Mouse (Mus musculus): ENCODE data around the gene Hist1h3a. TPM values are rescaled to one million over a fixed set of nuclear protein-coding genes. Genes with fewer than 3 reads are reported as not detected.

Gene Hist1h3a
- 1.9 and 2.7 TPM in 2 replicates for polyA plus RNA-seq (2015; fragmentation: Nextera tagmentation; extraction: Ambion mirVana)

GRCm38 (mm10) chr13:23761871-23762821 is at the start of gene Hist1h3a:
TSS of gene Hist1h3a (minus strand) at chr13:23762386.

DNA sequence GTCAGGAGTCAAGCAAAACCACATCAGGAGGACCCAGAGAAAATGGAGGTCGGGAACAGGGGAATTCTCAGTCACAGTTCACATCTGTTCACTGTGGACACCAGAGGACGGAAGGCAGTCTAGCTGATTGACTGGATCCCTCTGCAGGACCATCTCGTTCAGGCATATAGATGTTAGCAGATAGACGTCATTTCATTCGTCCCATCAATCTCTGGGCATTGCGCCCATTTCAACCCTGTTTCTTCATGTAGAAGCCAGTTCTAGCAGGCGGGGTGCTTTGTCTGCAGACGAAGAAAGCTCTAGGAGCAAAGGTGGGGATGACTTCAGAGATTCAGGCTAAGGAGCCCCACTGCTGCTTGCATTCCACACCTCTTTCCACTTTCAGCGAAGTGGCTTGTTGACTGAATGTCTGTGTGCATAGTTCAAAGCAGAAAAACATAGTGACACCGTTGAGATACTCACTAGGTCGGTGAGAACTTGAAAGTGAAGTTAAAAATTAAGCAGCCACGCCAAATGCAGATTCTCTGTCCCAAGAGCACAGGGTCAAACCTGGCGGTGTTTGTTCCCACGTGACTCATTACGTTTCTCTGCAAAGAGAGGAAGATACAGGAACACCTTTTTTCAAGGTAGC is 44.4 kb upstream of the Hist1h3a start, which contains the start of gene Slc17a2:
Gene Slc17a2, plus strand, starts transcription at position 572 of the 631 bp plus-strand sequence.

GRCm38 (mm10) chr13:23769613-23770012 is 7.4 kb upstream of the Hist1h3a start, which contains the start of gene Trim38:
TSS of gene Trim38 (plus strand) at chr13:23769913.

GRCm38 (mm10) chr13:23763586-23764323 is 1.6 kb upstream of the Hist1h3a start, which contains the start of gene Hist1h1a:
TSS of gene Hist1h1a (plus strand) at chr13:23763666.

DNA sequence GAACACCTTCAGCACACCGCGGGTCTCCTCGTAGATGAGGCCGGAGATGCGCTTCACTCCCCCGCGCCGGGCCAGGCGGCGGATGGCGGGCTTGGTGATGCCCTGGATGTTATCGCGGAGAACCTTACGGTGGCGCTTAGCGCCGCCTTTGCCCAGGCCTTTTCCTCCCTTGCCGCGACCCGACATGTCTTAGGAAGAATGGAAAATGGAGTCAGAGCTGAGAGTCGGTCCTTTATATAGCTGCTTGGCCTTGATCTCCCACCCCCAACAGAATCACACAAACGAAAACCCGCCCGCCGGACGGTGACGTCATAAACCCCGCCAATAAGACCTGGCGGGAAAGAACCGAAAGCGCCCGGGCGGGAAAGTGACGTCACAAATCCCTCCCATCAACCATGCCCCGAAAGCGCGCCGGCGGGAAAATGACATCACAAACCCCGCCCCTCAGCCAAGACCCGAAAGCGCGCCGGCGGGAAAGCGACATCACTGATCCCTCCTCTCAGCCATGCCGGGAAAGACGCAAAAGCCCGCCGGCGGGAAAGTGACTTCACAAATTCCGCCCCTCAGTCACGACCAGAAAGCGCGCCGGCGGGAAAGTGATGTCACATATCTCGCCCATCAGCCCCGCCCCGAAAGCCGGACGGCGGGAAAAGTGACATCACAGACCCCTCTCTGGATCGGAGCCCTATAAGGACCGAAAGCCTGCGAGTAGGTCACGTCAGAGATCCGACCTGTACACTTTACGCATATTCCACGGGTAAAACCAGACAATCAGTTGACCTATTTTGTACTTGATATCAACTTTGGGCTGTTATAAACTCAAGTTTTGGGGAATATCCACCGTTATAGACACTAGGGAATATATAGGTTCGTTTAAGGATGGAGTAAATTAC is 968 bp downstream of the Hist1h3a start, which contains the start of gene Hist1h4a:
Gene Hist1h4a, minus strand, starts transcription at position 259 of the 893 bp plus-strand sequence.

GRCm38 (mm10) chr13:23756790-23757189 is 5.4 kb downstream of the Hist1h3a start, which contains the start of gene Hist1h4b:
TSS of gene Hist1h4b (plus strand) at chr13:23757013.

GRCm38 (mm10) chr13:23752067-23752741 is 10.0 kb downstream of the Hist1h3a start, which contains the start of gene Hist1h3b:
TSS of gene Hist1h3b (plus strand) at chr13:23752267.

GRCm38 (mm10) chr13:23750839-23751477 is 11.2 kb downstream of the Hist1h3a start, which contains the start of gene Hist1h2ab:
TSS of gene Hist1h2ab (plus strand) at chr13:23751126.

DNA sequence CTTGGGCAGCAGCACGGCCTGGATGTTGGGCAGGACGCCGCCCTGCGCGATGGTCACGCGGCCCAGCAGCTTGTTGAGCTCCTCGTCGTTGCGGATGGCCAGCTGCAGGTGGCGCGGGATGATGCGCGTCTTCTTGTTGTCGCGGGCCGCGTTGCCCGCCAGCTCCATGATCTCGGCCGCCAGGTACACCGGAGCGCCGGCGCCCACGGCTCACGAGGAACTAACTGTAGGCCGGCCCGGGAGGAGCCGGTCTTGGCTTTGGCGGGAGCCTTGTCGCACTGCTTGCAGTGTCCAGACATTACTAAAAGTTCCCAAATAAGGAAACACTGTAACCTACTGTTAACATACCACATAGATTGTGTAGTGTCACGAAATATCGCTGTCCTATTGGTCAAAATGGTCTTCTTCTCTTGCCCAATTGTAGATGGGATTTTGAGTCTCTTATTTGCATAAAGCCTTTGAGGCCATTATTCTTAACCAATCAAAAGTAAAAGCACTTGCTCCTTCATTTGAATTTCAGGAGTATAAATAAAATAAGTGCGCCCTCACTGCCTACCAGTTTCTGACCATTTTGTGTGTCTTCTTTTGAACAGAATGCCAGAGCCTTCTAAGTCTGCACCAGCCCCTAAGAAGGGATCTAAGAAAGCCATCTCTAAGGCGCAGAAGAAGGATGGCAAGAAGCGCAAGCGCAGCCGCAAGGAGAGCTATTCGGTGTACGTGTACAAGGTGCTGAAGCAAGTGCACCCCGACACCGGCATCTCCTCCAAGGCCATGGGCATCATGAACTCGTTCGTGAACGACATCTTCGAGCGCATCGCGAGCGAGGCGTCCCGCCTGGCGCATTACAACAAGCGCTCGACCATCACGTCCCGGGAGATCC is 15.7 kb downstream of the Hist1h3a start, which contains the start of gene Hist1h2bb:
Gene Hist1h2bb, plus strand, starts transcription at position 534 of the 880 bp plus-strand sequence.

GRCm38 (mm10) chr13:23745381-23746161 is 16.6 kb downstream of the Hist1h3a start, which contains the start of gene Hist1h3c:
TSS of gene Hist1h3c (minus strand) at chr13:23745602.

DNA sequence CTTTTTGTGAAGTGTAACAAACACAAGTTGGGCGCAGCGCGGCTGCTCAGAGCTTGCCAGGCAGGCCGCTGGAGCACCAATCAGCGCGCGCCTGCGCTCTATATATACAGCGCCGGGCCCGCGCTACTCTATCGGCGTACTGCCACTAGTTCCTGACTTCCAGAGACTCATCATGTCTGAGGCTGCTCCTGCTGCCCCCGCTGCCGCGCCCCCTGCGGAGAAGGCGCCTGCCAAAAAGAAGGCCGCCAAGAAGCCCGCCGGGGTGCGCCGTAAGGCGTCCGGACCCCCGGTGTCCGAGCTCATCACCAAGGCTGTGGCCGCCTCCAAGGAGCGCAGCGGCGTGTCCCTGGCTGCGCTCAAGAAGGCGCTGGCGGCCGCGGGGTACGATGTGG is 23.5 kb downstream of the Hist1h3a start, which contains the start of gene Hist1h1c:
Gene Hist1h1c, plus strand, starts transcription at position 132 of the 392 bp plus-strand sequence.

Small RNA genes within 50 kb of the gene (microRNA-seq; reads per million reads assigned to microRNA genes)
- gene Gm44314 (not detected), gene Gm44484 (not detected)

Other genes starting within 250 kb of the Hist1h3a start
- gene Hist1h4h, start 231.3 kb downstream of the Hist1h3a start, polyA plus RNA-seq (2015; fragmentation: Nextera tagmentation; extraction: Ambion mirVana): 24.9 and 35.3 TPM in 2 replicates
- 1.5 and 3.4 TPM in 2 replicates for gene Hist1h2af, start 228.5 kb downstream of the Hist1h3a start, polyA plus RNA-seq (2015; fragmentation: Nextera tagmentation; extraction: Ambion mirVana)
- gene Hist1h3g, start 227.0 kb downstream of the Hist1h3a start, polyA plus RNA-seq (2015; fragmentation: Nextera tagmentation; extraction: Ambion mirVana): 1.7 and 2.1 TPM in 2 replicates
- gene Hist1h2bh, start 219.0 kb downstream of the Hist1h3a start, polyA plus RNA-seq (2015; fragmentation: Nextera tagmentation; extraction: Ambion mirVana): 0.54 and 0.58 TPM in 2 replicates
- 0.28 and 0.43 TPM in 2 replicates for gene Hist1h3f, start 218.3 kb downstream of the Hist1h3a start, polyA plus RNA-seq (2015; fragmentation: Nextera tagmentation; extraction: Ambion mirVana)
- gene Hist1h4f, start 210.7 kb downstream of the Hist1h3a start, polyA plus RNA-seq (2015; fragmentation: Nextera tagmentation; extraction: Ambion mirVana): not detected in 2 replicates
- 0.58 and 0.60 TPM in 2 replicates for gene Hist1h1d, start 209.1 kb downstream of the Hist1h3a start, polyA plus RNA-seq (2015; fragmentation: Nextera tagmentation; extraction: Ambion mirVana)
- 1.8 and 2.0 TPM in 2 replicates for gene Hist1h3e, start 200.0 kb downstream of the Hist1h3a start, polyA plus RNA-seq (2015; fragmentation: Nextera tagmentation; extraction: Ambion mirVana)
- gene Hist1h2ae, start 191.2 kb downstream of the Hist1h3a start, polyA plus RNA-seq (2015; fragmentation: Nextera tagmentation; extraction: Ambion mirVana): 14.0 and 18.1 TPM in 2 replicates
- 10.7 and 21.8 TPM in 2 replicates for gene Hist1h2bg, start 191.0 kb downstream of the Hist1h3a start, polyA plus RNA-seq (2015; fragmentation: Nextera tagmentation; extraction: Ambion mirVana)
- 1.5 and 2.6 TPM in 2 replicates for gene Hist1h2bf, start 188.2 kb downstream of the Hist1h3a start, polyA plus RNA-seq (2015; fragmentation: Nextera tagmentation; extraction: Ambion mirVana)
- 1.7 and 1.9 TPM in 2 replicates for gene Hist1h2ad, start 188.0 kb downstream of the Hist1h3a start, polyA plus RNA-seq (2015; fragmentation: Nextera tagmentation; extraction: Ambion mirVana)
- 2.9 and 3.4 TPM in 2 replicates for gene Hist1h3d, start 186.6 kb downstream of the Hist1h3a start, polyA plus RNA-seq (2015; fragmentation: Nextera tagmentation; extraction: Ambion mirVana)
- gene Hist1h4d, start 180.8 kb downstream of the Hist1h3a start, polyA plus RNA-seq (2015; fragmentation: Nextera tagmentation; extraction: Ambion mirVana): 24.3 and 29.2 TPM in 2 replicates
- gene Hist1h2be, start 141.3 kb downstream of the Hist1h3a start, polyA plus RNA-seq (2015; fragmentation: Nextera tagmentation; extraction: Ambion mirVana): 1.1 and 1.4 TPM in 2 replicates
- 5.4 and 5.8 TPM in 2 replicates for gene Hist1h1e, start 139.8 kb downstream of the Hist1h3a start, polyA plus RNA-seq (2015; fragmentation: Nextera tagmentation; extraction: Ambion mirVana)
- 1.00 and 1.2 TPM in 2 replicates for gene Hist1h2ac, start 78.4 kb downstream of the Hist1h3a start, polyA plus RNA-seq (2015; fragmentation: Nextera tagmentation; extraction: Ambion mirVana)
- 161 and 192 TPM in 2 replicates for gene Hist1h2bc, start 78.2 kb downstream of the Hist1h3a start, polyA plus RNA-seq (2015; fragmentation: Nextera tagmentation; extraction: Ambion mirVana)
- gene Hist1h1t, start 66.6 kb downstream of the Hist1h3a start, polyA plus RNA-seq (2015; fragmentation: Nextera tagmentation; extraction: Ambion mirVana): not detected in 2 replicates
- gene Hist1h4c, start 63.9 kb downstream of the Hist1h3a start, polyA plus RNA-seq (2015; fragmentation: Nextera tagmentation; extraction: Ambion mirVana): 1.8 TPM in 2 replicates
- 8.0 and 9.7 TPM in 2 replicates for gene Hfe, start 51.5 kb downstream of the Hist1h3a start, polyA plus RNA-seq (2015; fragmentation: Nextera tagmentation; extraction: Ambion mirVana)
- gene Hist1h1c, start 23.6 kb downstream of the Hist1h3a start, polyA plus RNA-seq (2015; fragmentation: Nextera tagmentation; extraction: Ambion mirVana): 125 and 175 TPM in 2 replicates
- 0.41 and 0.98 TPM in 2 replicates for gene Hist1h3c, start 16.8 kb downstream of the Hist1h3a start, polyA plus RNA-seq (2015; fragmentation: Nextera tagmentation; extraction: Ambion mirVana)
- gene Hist1h2bb, start 15.7 kb downstream of the Hist1h3a start, polyA plus RNA-seq (2015; fragmentation: Nextera tagmentation; extraction: Ambion mirVana): 0.82 and 1.2 TPM in 2 replicates
- gene Hist1h2ab, start 11.3 kb downstream of the Hist1h3a start, polyA plus RNA-seq (2015; fragmentation: Nextera tagmentation; extraction: Ambion mirVana): 3.7 and 8.0 TPM in 2 replicates
- 2.0 and 2.8 TPM in 2 replicates for gene Hist1h3b, start 10.1 kb downstream of the Hist1h3a start, polyA plus RNA-seq (2015; fragmentation: Nextera tagmentation; extraction: Ambion mirVana)
- gene Hist1h4b, start 5.4 kb downstream of the Hist1h3a start, polyA plus RNA-seq (2015; fragmentation: Nextera tagmentation; extraction: Ambion mirVana): 1.3 TPM in 1 of 2 replicates, not detected in the other
- 0.33 TPM in 1 of 2 replicates, not detected in the other for gene Hist1h4a, start 1.2 kb downstream of the Hist1h3a start, polyA plus RNA-seq (2015; fragmentation: Nextera tagmentation; extraction: Ambion mirVana)
- 0.59 and 0.82 TPM in 2 replicates for gene Hist1h1a, start 1.3 kb upstream of the Hist1h3a start, polyA plus RNA-seq (2015; fragmentation: Nextera tagmentation; extraction: Ambion mirVana)
- gene Trim38, start 7.5 kb upstream of the Hist1h3a start, polyA plus RNA-seq (2015; fragmentation: Nextera tagmentation; extraction: Ambion mirVana): 0.19 and 0.30 TPM in 2 replicates
- 0.06 TPM in 1 of 2 replicates, not detected in the other for gene Slc17a2, start 44.6 kb upstream of the Hist1h3a start, polyA plus RNA-seq (2015; fragmentation: Nextera tagmentation; extraction: Ambion mirVana)
- not detected in 2 replicates for gene Slc17a3, start 77.0 kb upstream of the Hist1h3a start, polyA plus RNA-seq (2015; fragmentation: Nextera tagmentation; extraction: Ambion mirVana)
- not detected in 2 replicates for gene Slc17a1, start 105.4 kb upstream of the Hist1h3a start, polyA plus RNA-seq (2015; fragmentation: Nextera tagmentation; extraction: Ambion mirVana)
- gene Slc17a4, start 152.6 kb upstream of the Hist1h3a start, polyA plus RNA-seq (2015; fragmentation: Nextera tagmentation; extraction: Ambion mirVana): not detected in 2 replicates
- gene Hist1h2ba, start 171.8 kb upstream of the Hist1h3a start, polyA plus RNA-seq (2015; fragmentation: Nextera tagmentation; extraction: Ambion mirVana): not detected in 2 replicates
- gene Hist1h2aa, start 172.1 kb upstream of the Hist1h3a start, polyA plus RNA-seq (2015; fragmentation: Nextera tagmentation; extraction: Ambion mirVana): not detected in 2 replicates
- gene Scgn, start 228.8 kb upstream of the Hist1h3a start, polyA plus RNA-seq (2015; fragmentation: Nextera tagmentation; extraction: Ambion mirVana): not detected in 2 replicates